Mouse (Mus musculus) common myeloid progenitor, adult 5-6 weeks (primary cell): Measurements from ENCODE around the gene Usp39. TPM values are rescaled to one million over a fixed set of nuclear protein-coding genes. Genes with fewer than 3 reads are reported as not detected.

Experiments used
- ATAC-seq: replicated peaks from 2 replicates; pipeline ENCODE4 v1.8.0; 2016; ENCODE audit warnings: low read depth, mild to moderate bottlenecking, moderate TSS enrichment, inconsistent platforms; ENCODE audit not compliant: poor library complexity, severe bottlenecking
- total RNA-seq: library from RNA; stranded (forward); fragments of 200-1000, 187-1606 nt; gene quantifications from 2 replicates; pipeline ENCODE4 v1.2.3, GENCODE M21; 2017

The Usp39 gene
- total RNA-seq, 1 experiment from 2014 or later, result 147 TPM

GRCm38 (mm10) chr6:72315384-72315783 lies 29.6 kb downstream of the Usp39 start:
- no peak for ATAC-seq

GRCm38 (mm10) chr6:72313124-72313867 lies 31.7 kb downstream of the Usp39 start:
- ATAC-seq, result no peak

- no peak for ATAC-seq
These were observed 32.8 kb downstream of the Usp39 start for GRCm38 (mm10) chr6:72312198-72312597.

- ATAC-seq, result no peak
These were observed 41.5 kb downstream of the Usp39 start for GRCm38 (mm10) chr6:72303510-72303909.

- no peak for ATAC-seq
These were observed 42.5 kb downstream of the Usp39 start for GRCm38 (mm10) chr6:72302349-72302925.

GRCm38 (mm10) chr6:72297825-72298224 lies 47.2 kb downstream of the Usp39 start:
- ATAC-seq, result no peak

GRCm38 (mm10) chr6:72292972-72293651 lies 51.9 kb downstream of the Usp39 start:
- ATAC-seq, result peak; percentile 92

- ATAC-seq, result no peak
These were observed 55.5 kb downstream of the Usp39 start for GRCm38 (mm10) chr6:72289484-72289883.

GRCm38 (mm10) chr6:72283914-72284313 lies 61.1 kb downstream of the Usp39 start:
- peak; percentile 51; the same call in 1 of the 2 replicates for ATAC-seq

GRCm38 (mm10) chr6:72280410-72280998 lies 64.5 kb downstream of the Usp39 start:
- no peak for ATAC-seq

GRCm38 (mm10) chr6:72279505-72279904 lies 65.5 kb downstream of the Usp39 start:
- peak; percentile 52 for ATAC-seq

- ATAC-seq, result no peak
These were observed 66.1 kb downstream of the Usp39 start for GRCm38 (mm10) chr6:72278835-72279234.

GRCm38 (mm10) chr6:72277508-72278166 lies 67.3 kb downstream of the Usp39 start:
- ATAC-seq, result peak; percentile 48

GRCm38 (mm10) chr6:72276972-72277441 lies 68.0 kb downstream of the Usp39 start:
- no peak for ATAC-seq

- ATAC-seq, result no peak
These were observed 68.8 kb downstream of the Usp39 start for GRCm38 (mm10) chr6:72276141-72276540.

- ATAC-seq, result peak; percentile 86
These were observed 69.5 kb downstream of the Usp39 start for GRCm38 (mm10) chr6:72275527-72275926.

GRCm38 (mm10) chr6:72273153-72273552 lies 71.8 kb downstream of the Usp39 start:
- no peak for ATAC-seq

- ATAC-seq, result no peak
These were observed 72.8 kb downstream of the Usp39 start for GRCm38 (mm10) chr6:72272161-72272696.

- ATAC-seq, result no peak
These were observed 73.9 kb downstream of the Usp39 start for GRCm38 (mm10) chr6:72270952-72271519.

GRCm38 (mm10) chr6:72270258-72270657 lies 74.7 kb downstream of the Usp39 start:
- no peak for ATAC-seq
